Mouse (Mus musculus): ENCODE measurements around the gene Ebf1.

- TF ChIP-seq CTCF (IDR thresholded peaks at IDR 0.05; ENCODE audit: extremely low read depth, insufficient read depth, insufficient read length, insufficient replicate concordance) (no peak), POLR2A (IDR thresholded peaks at IDR 0.05; ENCODE audit: low read depth, low read length) (no peak)
Measured at GRCm38 (mm10) chr11:44815991-44816390, 198.9 kb downstream of the Ebf1 start.
